Mouse (Mus musculus) limb, embryonic 12.5 days (tissue): Measurements from ENCODE around the gene Grip2. TPM values are rescaled to one million over a fixed set of nuclear protein-coding genes. Genes with fewer than 3 reads are reported as not detected.

Experiments used
- ATAC-seq: fragments of 200-750 bp; cut with Nextera tagmentation; 2 replicates; pipeline ENCODE4 v1.8.0; 2017; ENCODE audit warnings: low read depth, moderate TSS enrichment; ENCODE audit not compliant: insufficient number of reproducible peaks, insufficient read depth, low FRiP score, low TSS enrichment
- H3K27ac ChIP-seq: fragments of 300-500 bp; sonication (generic); 2 replicates; pipeline ENCODE4 v1.5.1; 2016; ENCODE audit warnings: mild to moderate bottlenecking, moderate library complexity
- H3K27me3 ChIP-seq: fragments of 300-500 bp; sonication (generic); 2 replicates; pipeline ENCODE4 v1.6.1; 2016; ENCODE audit warnings: mild to moderate bottlenecking, moderate library complexity
- H3K36me3 ChIP-seq: fragments of 300-500 bp; sonication (generic); 2 replicates; pipeline ENCODE4 v1.6.1; 2016; ENCODE audit warnings: mild to moderate bottlenecking, moderate library complexity
- H3K4me1 ChIP-seq: fragments of 300-500 bp; sonication (generic); replicated peaks from 2 replicates; pipeline ENCODE4 v1.6.1; 2016
- H3K4me2 ChIP-seq: fragments of 300-500 bp; sonication (generic); 2 replicates; pipeline ENCODE4 v1.6.1; 2016; ENCODE audit warnings: mild to moderate bottlenecking, moderate library complexity
- H3K4me3 ChIP-seq: fragments of 300-500 bp; sonication (generic); replicated peaks from 2 replicates; pipeline ENCODE4 v1.5.1; 2016; ENCODE audit warnings: mild to moderate bottlenecking
- H3K9ac ChIP-seq: fragments of 300-500 bp; sonication (generic); replicated peaks from 2 replicates; pipeline ENCODE4 v1.6.1; 2016; ENCODE audit warnings: mild to moderate bottlenecking, moderate library complexity
- H3K9me3 ChIP-seq: fragments of 300-500 bp; sonication (generic); 2 replicates; pipeline ENCODE4 v1.6.1; 2016; ENCODE audit warnings: mild to moderate bottlenecking, moderate library complexity
- WGBS: fragments of 180-500 bp; shearing (Covaris S2); methylation state at CpG from one replicate; pipeline ENCODE4 v1.1.7; 2016; 5-methylcytosine and 5-hydroxymethylcytosine counted together
- polyA plus RNA-seq: library from polyadenylated mRNA; unstranded; fragments of >200 nt; fragmentation: Nextera tagmentation; extraction: Ambion mirVana; gene quantifications from 2 replicates; pipeline ENCODE4 v1.2.1, GENCODE M21; 2016

Gene Grip2
- polyA plus RNA-seq, 1 experiment from 2014 or later, result 0.74 TPM

DNA sequence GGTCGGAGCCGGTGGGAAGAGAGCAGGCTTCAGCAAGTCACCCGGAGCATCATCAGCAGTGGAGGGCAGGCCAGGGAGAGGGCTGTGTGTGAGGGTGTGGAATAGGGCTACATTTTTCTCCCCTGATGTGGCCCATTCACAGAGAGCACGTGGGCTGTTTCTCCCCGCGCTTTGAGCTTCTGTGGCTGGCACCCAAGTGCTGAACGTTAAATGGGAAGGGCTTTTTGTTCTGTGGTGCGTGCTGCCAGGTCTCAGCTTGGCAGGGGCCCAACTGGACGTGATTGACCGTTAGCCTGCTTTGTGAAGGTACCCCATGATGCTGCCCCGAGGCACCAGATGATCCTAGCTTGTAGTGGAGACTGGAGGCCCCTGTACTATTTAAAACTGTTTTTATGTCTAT lies 94.9 kb downstream of the Grip2 start:
- peaks cover 69% of the 10 kb centered on the region for H3K36me3 ChIP-seq
- peaks cover 22% of the 10 kb centered on the region for H3K4me1 ChIP-seq
- H3K4me2 ChIP-seq, result no peak overlapping the region
- no peak overlapping the region for H3K27ac ChIP-seq
- ATAC-seq, result no peak
- H3K4me3 ChIP-seq, result no peak overlapping the region
- H3K9ac ChIP-seq, result no peak overlapping the region
- 93% methylated on average over 11 of the region's 11 CpGs for WGBS
- H3K9me3 ChIP-seq, result no peaks in the 10 kb centered on the region
- H3K27me3 ChIP-seq, result no peaks in the 10 kb centered on the region

DNA sequence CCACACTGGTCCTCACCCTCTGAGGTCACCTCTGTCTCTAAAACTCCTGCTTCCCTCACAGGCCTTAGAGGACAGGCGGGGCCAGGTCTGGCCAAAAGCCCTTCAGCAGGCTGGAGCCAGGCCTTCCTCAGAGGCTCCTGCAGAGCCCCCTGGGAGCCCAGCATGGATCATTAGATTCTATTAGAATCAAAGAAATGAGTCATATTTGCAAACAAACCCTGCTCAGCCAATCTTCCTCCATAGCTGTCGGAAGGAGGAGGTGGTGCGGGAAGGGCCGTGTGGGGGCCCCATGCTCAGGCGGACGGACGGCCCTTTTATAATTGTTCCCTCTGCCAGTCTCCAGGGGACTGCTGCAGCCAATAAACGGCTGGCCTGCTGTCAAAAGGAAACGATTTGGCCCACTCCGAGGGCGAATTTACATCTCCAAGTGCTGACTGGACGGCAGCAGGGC lies 97.3 kb downstream of the Grip2 start:
- H3K4me2 ChIP-seq, result peak overlapping the region; percentile 21
- peaks cover 69% of the 10 kb centered on the region for H3K36me3 ChIP-seq
- H3K4me3 ChIP-seq, result no peak overlapping the region
- no peak for ATAC-seq
- H3K9me3 ChIP-seq, result no peaks in the 10 kb centered on the region
- no peaks in the 10 kb centered on the region for H3K27me3 ChIP-seq
- H3K9ac ChIP-seq, result peak overlapping the region; percentile 4; the same call in 1 of the 2 replicates
- 14% methylated on average over 12 of the region's 12 CpGs for WGBS
- peak overlapping the region; percentile 75 for H3K27ac ChIP-seq
- H3K4me1 ChIP-seq, result peaks cover 22% of the 10 kb centered on the region

DNA sequence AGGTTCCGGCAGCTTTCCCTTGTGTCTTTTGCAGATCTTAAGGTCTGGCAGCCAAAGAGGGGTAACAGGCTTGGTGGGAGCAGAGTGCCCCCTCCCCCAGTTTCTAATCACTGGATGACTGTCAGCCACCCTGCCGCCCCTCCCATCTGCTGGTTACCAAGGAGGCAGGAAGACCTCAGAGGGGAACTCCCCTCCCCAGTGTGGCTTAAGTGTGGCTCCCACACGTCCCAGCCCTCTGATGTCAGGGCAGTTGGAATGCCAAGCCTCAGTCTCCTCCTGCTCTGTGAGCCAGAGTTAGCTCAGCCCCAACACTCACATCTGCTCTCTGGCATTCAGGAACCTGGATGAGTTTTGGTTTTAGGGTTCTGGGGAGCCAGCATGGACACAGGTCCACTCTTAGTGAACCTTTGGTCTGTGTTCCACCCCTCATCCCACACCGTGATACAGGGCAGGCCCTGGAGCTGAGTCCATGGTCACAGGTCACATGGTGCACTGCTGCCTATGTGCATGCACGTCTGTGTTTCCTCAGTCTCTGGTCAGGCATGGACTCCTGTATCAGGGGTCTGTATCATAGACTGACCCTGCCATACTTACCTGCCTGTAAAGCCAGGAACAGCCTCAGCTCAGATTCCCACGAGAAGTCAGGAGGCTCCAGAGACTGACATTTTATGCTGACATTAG lies 98.0 kb downstream of the Grip2 start:
- 51% methylated on average over 6 of the region's 6 CpGs for WGBS
- ATAC-seq, result no peak; the same call in 1 of the 2 replicates
- no peaks in the 10 kb centered on the region for H3K9me3 ChIP-seq
- peak overlapping the region; percentile 21 for H3K4me2 ChIP-seq
- no peaks in the 10 kb centered on the region for H3K27me3 ChIP-seq
- H3K4me3 ChIP-seq, result no peak overlapping the region
- peak overlapping the region; percentile 4; the same call in 1 of the 2 replicates for H3K9ac ChIP-seq
- H3K27ac ChIP-seq, result peak overlapping the region; percentile 75
- H3K4me1 ChIP-seq, result peaks cover 22% of the 10 kb centered on the region
- H3K36me3 ChIP-seq, result peaks cover 72% of the 10 kb centered on the region

DNA sequence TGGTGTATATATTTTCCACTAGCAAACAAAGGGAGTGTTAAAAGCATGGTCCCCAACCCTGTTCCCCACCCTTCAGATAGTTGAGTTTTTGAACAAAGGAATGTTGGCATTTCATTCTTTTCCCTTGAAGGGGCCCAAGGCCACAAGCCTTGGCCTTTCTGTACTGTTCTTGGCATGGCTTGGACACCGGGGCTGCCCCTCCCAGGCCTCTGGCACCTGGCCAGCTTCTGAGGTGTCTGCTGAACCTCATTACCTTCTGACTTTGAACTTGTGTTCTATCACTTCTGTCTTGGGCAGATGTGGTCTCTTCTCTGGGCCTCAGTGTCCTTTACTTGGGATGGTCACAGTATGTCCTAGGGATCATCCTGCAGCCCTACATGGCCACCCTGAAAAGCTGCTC lies 99.7 kb downstream of the Grip2 start:
- WGBS, result 88% methylated on average over 1 of the region's 1 CpGs
- ATAC-seq, result no peak
- Histone ChIP-seq H3K4me3 (no peak overlapping the region), H3K9me3 (no peaks in the 10 kb centered on the region), H3K4me2 (no peak overlapping the region), H3K36me3 (peaks cover 68% of the 10 kb centered on the region), H3K27me3 (no peaks in the 10 kb centered on the region), H3K9ac (no peak overlapping the region), H3K27ac (no peak overlapping the region), H3K4me1 (peaks cover 22% of the 10 kb centered on the region)

DNA sequence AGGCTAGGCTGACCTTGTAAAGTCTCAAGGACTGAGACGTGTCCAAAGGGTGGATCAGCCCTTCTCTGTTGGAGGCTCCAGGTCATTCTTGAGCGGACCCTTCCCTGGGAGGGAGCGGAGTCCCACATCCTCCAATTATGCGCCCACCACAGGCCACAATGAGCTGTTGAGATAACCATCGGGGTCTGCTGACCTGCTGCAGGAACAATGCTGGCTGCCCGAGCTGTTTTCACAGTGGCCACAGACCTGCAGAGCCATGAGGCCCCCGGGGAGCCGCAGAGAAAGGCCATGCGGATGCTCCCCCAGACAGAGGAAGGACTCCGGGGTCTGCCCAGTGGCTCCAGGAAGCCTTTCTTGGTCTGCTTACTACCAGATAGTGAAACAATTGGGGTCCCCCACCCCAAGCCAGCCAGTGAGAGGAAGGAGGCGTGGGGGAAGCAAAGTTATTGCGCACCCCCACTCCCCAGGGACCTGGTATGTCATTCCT lies 105.8 kb downstream of the Grip2 start:
- WGBS, result 53% methylated on average over 12 of the region's 12 CpGs
- Histone ChIP-seq H3K9me3 (no peaks in the 10 kb centered on the region), H3K27ac (no peak overlapping the region), H3K4me3 (no peak overlapping the region), H3K9ac (0 out of 2 replicates have a peak overlapping the region, but pooled peaks have one; percentile 18), H3K4me2 (no peak overlapping the region), H3K36me3 (peaks cover 41% of the 10 kb centered on the region), H3K4me1 (peaks cover 38% of the 10 kb centered on the region), H3K27me3 (no peaks in the 10 kb centered on the region)
- no peak for ATAC-seq

DNA sequence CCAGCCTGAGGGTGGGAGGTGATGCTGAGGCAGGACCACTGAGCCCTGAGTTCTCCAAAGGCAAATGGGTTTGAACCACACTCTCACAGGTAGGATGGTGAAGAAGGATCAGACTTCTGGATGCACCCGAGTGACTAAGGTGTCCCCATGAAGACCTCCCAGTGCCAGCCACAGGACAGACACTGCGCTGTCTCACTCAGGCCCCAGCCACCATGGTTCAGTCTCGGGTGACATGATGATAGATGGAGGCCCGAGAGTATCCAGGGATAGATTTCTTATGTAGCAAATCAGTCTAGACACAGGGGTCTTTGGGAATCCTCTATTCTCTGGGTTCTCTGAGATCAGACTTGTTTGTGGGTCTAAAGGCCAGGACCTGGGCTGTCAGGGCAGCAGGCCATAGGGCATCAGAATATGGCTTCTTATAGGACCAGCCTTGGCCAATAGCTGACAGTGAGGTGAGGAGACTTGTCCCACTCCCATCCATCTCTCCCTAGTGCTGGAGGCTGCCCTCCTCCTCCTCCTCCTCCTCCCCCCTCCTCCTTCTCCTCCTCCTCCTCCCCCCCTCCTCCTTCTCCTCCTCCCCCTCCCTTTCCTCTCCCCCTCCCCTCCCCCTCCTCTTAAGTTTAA lies 106.3 kb downstream of the Grip2 start:
- Histone ChIP-seq H3K27ac (peak overlapping the region; percentile 82; the same call in 1 of the 2 replicates), H3K4me1 (peaks cover 38% of the 10 kb centered on the region), H3K9me3 (no peaks in the 10 kb centered on the region), H3K4me2 (peak overlapping the region; percentile 22; the same call in 1 of the 2 replicates), H3K27me3 (no peaks in the 10 kb centered on the region), H3K9ac (no peak overlapping the region), H3K4me3 (no peak overlapping the region), H3K36me3 (peaks cover 35% of the 10 kb centered on the region)
- 65% methylated on average over 4 of the region's 4 CpGs for WGBS
- peak; percentile 27; the same call in 1 of the 2 replicates for ATAC-seq

DNA sequence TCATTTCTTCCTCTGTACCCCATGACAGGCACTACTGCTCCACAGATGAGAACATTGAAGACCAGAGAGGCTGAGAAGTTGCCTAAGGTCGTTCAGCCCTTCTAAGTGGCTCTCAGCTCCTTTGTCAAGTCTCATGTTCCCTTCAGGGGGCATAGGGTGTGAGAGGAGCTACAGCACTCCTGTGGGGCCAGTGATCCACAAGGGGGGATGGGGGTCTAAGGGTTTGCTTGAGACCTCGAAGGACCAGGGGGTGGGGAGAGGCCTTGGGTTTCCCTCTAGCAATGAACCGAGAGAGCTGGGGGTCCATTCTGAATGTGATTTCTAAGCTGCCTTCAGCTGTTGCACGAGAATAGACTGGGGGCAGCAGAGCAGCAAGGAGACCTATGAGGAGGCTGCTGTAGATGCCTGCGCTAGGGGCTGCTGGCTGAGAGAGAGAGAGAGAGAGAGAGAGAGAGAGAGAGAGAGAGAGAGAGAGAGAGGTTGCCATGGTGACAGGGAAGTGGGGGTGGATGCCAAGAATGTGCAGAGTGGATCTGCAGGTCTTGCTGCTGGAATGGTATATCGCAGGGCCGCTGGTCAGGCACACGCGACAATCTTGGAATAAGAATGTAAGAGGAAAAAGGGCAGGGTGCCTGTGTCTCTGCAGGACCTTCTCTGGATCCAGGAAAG lies 107.1 kb downstream of the Grip2 start:
- Histone ChIP-seq H3K4me3 (no peak overlapping the region), H3K27ac (peak overlapping the region; percentile 82), H3K4me1 (peaks cover 38% of the 10 kb centered on the region), H3K9ac (0 out of 2 replicates have a peak overlapping the region, but pooled peaks have one; percentile 0), H3K9me3 (no peaks in the 10 kb centered on the region), H3K4me2 (peak overlapping the region; percentile 22; the same call in 1 of the 2 replicates), H3K36me3 (peaks cover 28% of the 10 kb centered on the region), H3K27me3 (no peaks in the 10 kb centered on the region)
- 22% methylated on average over 9 of the region's 9 CpGs for WGBS
- ATAC-seq, result peak; percentile 63

DNA sequence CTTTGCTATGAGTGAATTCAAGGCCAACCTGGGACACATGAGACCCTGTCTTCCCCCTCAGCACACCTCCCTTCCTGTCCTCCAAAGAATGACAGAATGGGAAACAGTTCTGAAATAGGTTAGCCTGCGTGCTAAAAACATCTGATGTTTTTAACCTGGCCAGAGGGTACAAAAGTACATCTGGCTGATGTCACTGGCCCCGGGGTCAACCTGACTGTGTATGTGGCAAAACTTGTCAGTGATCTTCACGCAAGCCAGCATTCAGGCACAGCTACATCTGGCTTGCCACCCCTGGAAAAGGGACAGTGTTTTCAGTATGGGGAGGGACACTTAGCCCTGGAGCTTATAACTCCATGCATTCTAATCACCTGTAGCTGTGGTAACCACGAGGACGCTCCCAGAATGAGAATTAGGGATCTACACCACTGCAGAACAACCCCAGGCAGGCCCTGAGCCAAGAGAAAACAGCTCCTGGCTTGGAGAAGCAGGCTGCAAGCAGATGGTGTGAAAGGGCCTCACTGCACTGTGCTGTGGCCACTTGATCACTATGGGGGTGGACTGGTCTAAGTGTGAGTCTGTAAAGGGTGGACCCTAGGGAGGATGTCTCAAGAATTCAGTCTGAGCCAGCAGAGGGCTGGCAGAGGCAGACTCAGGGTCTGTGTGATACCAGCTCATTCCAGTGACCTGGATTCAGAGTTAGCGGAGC lies 107.9 kb downstream of the Grip2 start:
- Histone ChIP-seq H3K36me3 (peaks cover 21% of the 10 kb centered on the region), H3K4me1 (peaks cover 38% of the 10 kb centered on the region), H3K4me3 (no peak overlapping the region), H3K27me3 (no peaks in the 10 kb centered on the region), H3K4me2 (no peak overlapping the region), H3K9ac (0 out of 2 replicates have a peak overlapping the region, but pooled peaks have one; percentile 0), H3K27ac (peak overlapping the region; percentile 82), H3K9me3 (no peaks in the 10 kb centered on the region)
- no peak for ATAC-seq
- 72% methylated on average over 6 of the region's 6 CpGs for WGBS

DNA sequence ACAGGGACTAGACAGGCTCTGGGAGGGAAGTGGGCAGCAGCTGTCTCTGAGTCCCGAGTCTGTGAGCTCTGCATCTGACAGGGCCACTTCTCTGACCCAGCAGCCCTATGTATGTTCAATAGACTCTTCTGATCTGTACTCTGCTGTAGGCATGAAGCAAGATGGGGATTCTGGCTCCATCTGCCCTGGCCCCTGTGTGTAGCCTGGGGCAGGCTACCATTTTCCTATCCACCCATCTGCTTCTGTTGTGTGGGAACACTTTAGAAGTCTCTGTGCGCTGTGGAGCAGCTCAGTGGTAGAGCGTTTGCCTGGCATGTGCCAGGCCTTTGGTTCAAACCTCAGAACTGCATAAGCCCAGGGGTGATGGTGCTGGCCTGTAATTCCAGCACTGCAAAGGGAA lies 108.4 kb downstream of the Grip2 start:
- no peak overlapping the region for H3K4me3 ChIP-seq
- H3K27me3 ChIP-seq, result no peaks in the 10 kb centered on the region
- no peak overlapping the region for H3K9ac ChIP-seq
- peak overlapping the region; percentile 82 for H3K27ac ChIP-seq
- H3K9me3 ChIP-seq, result no peaks in the 10 kb centered on the region
- H3K4me1 ChIP-seq, result peaks cover 41% of the 10 kb centered on the region
- no peak for ATAC-seq
- 85% methylated on average over 3 of the region's 3 CpGs for WGBS
- peaks cover 21% of the 10 kb centered on the region for H3K36me3 ChIP-seq
- H3K4me2 ChIP-seq, result no peak overlapping the region

DNA sequence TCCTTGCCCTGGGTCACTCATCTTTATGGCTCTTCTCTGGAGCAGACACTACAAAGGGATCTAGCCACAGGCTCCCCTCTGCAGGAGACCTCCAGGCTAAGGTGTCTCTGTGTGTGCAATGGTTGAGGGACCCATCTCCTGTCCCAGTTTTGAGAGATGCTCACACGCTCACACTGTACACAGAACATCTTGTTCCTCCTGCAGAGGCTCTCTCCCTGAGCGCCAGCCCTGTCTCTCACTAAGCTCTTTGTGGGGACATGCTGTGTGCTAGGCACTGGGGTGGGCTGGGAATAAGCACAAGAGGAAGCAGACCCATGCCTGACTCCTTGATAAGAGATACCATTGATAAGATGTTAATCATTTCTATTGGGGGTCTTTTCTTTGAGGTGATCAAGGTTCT lies 109.0 kb downstream of the Grip2 start:
- Histone ChIP-seq H3K27ac (no peak overlapping the region), H3K4me2 (no peak overlapping the region), H3K36me3 (peaks cover 15% of the 10 kb centered on the region), H3K27me3 (no peaks in the 10 kb centered on the region), H3K9me3 (no peaks in the 10 kb centered on the region), H3K4me1 (peaks cover 46% of the 10 kb centered on the region), H3K9ac (no peak overlapping the region), H3K4me3 (no peak overlapping the region)
- ATAC-seq, result no peak
- WGBS, result 86% methylated on average over 2 of the region's 2 CpGs
